Mouse (Mus musculus): ENCODE results near the gene Jhy. TPM values are rescaled to one million over a fixed set of nuclear protein-coding genes. Genes with fewer than 3 reads are reported as not detected.

Jhy gene
- total and polyA plus RNA-seq, 2 experiments from 2014 or later: 0.99 to 1.1 TPM

DNA sequence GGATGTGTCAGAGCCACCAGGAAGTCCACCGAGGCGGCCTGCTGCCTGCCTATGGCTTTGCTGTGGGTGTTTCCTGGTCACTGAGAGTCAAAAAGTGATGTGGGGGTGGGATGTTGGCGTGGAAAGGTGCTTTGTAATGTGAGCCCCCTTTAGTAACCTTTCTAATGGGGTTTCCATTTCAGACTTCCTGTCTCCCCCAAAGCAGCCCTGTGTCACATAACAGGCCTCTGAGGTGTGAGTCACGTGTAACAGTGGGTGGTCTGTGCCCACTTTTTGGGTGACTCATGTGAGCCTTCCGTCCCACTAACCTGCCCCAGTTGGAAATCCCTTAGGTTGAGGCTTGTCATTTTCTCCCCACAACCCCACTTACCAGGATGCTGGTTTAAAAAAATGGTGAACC lies 30.2 kb upstream of the Jhy start:
- 90% methylated on average over 5 of the region's 5 CpGs for WGBS
- no peak for ATAC-seq
- H3K36me3 ChIP-seq (ENCODE audit: insufficient read depth, low read length): no peaks in the 10 kb centered on the region
- H3K27ac ChIP-seq: no peak overlapping the region
- H3K9ac ChIP-seq (replicated peaks; ENCODE audit: low read length): no peak overlapping the region
- no peaks in the 10 kb centered on the region for H3K27me3 ChIP-seq (ENCODE audit: insufficient read depth, low read length)
- no peaks in the 10 kb centered on the region for H3K4me1 ChIP-seq (ENCODE audit: insufficient read depth, low read length)
- DNase-seq (ENCODE audit: low spot score): no peak
- no peak overlapping the region for H3K4me3 ChIP-seq (ENCODE audit: low read length)
- no peak for TF ChIP-seq CTCF (IDR thresholded peaks at IDR 0.05; ENCODE audit: low read depth)
- H3K9me3 ChIP-seq (ENCODE audit: low read length): no peaks in the 10 kb centered on the region
- H3K4me2 ChIP-seq (ENCODE audit: low read depth, low read length): no peak overlapping the region

GRCm38 (mm10) chr9:40991511-40991910 lies 27.6 kb upstream of the Jhy start:
- Histone ChIP-seq H3K27ac (no peak overlapping the region), H3K4me1 (ENCODE audit: insufficient read depth, low read length) (no peaks in the 10 kb centered on the region), H3K36me3 (ENCODE audit: insufficient read depth, low read length) (no peaks in the 10 kb centered on the region), H3K4me2 (ENCODE audit: low read depth, low read length) (no peak overlapping the region), H3K9ac (replicated peaks; ENCODE audit: low read length) (no peak overlapping the region), H3K27me3 (ENCODE audit: insufficient read depth, low read length) (no peaks in the 10 kb centered on the region), H3K9me3 (ENCODE audit: low read length) (no peaks in the 10 kb centered on the region), H3K4me3 (ENCODE audit: low read length) (no peak overlapping the region)
- DNase-seq (ENCODE audit: low spot score) (no peak), ATAC-seq (no peak)
- WGBS: 58% methylated on average over 6 of the region's 6 CpGs
- no peak for TF ChIP-seq CTCF (IDR thresholded peaks at IDR 0.05; ENCODE audit: low read depth)

GRCm38 (mm10) chr9:40989940-40990588 lies 26.1 kb upstream of the Jhy start:
- H3K4me2 ChIP-seq (ENCODE audit: low read depth, low read length): no peak overlapping the region
- ATAC-seq (peak; percentile 79), DNase-seq (ENCODE audit: low spot score) (peak; percentile 89)
- no peak overlapping the region for H3K9ac ChIP-seq (replicated peaks; ENCODE audit: low read length)
- no peaks in the 10 kb centered on the region for H3K27me3 ChIP-seq (ENCODE audit: insufficient read depth, low read length)
- peak; percentile 74 for TF ChIP-seq CTCF (IDR thresholded peaks at IDR 0.05; ENCODE audit: low read depth)
- H3K4me3 ChIP-seq (ENCODE audit: low read length): no peak overlapping the region
- no peaks in the 10 kb centered on the region for H3K4me1 ChIP-seq (ENCODE audit: insufficient read depth, low read length)
- 37% methylated on average over 4 of the region's 4 CpGs for WGBS
- H3K36me3 ChIP-seq (ENCODE audit: insufficient read depth, low read length): no peaks in the 10 kb centered on the region
- 0 out of 2 replicates have a peak overlapping the region, but pooled peaks have one; percentile 2 for H3K27ac ChIP-seq
- H3K9me3 ChIP-seq (ENCODE audit: low read length): no peaks in the 10 kb centered on the region

DNA sequence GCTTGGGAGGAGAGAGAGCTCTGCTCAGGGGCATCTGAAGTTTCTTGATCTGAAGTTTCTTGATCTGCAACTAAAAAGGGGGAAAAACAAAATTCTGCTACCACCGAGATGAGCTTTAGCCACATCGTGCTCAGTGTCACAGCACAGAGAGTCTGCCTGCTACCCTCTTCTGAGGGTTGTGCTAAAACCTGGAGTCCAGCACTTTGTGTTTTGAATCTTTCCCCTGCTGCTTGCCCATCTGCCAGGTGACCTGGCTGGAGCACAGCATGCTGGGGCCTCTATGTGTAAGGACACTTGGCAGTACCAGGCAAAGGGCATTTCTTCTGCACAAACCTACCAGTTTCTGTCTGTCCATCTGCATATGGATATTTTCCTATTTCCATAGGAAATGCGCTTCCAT lies 20.4 kb upstream of the Jhy start:
- no peak overlapping the region for H3K27ac ChIP-seq
- no peaks in the 10 kb centered on the region for H3K9me3 ChIP-seq (ENCODE audit: low read length)
- no peak for ATAC-seq
- H3K9ac ChIP-seq (replicated peaks; ENCODE audit: low read length): no peak overlapping the region
- no peaks in the 10 kb centered on the region for H3K36me3 ChIP-seq (ENCODE audit: insufficient read depth, low read length)
- H3K4me1 ChIP-seq (ENCODE audit: insufficient read depth, low read length): no peaks in the 10 kb centered on the region
- 73% methylated on average over 3 of the region's 3 CpGs for WGBS
- no peaks in the 10 kb centered on the region for H3K27me3 ChIP-seq (ENCODE audit: insufficient read depth, low read length)
- no peak overlapping the region for H3K4me3 ChIP-seq (ENCODE audit: low read length)
- no peak for DNase-seq (ENCODE audit: low spot score)
- TF ChIP-seq CTCF (IDR thresholded peaks at IDR 0.05; ENCODE audit: low read depth): no peak
- no peak overlapping the region for H3K4me2 ChIP-seq (ENCODE audit: low read depth, low read length)

GRCm38 (mm10) chr9:40983758-40984157 lies 19.8 kb upstream of the Jhy start:
- Histone ChIP-seq H3K9ac (replicated peaks; ENCODE audit: low read length) (no peak overlapping the region), H3K9me3 (ENCODE audit: low read length) (no peaks in the 10 kb centered on the region), H3K4me1 (ENCODE audit: insufficient read depth, low read length) (no peaks in the 10 kb centered on the region), H3K27ac (no peak overlapping the region), H3K4me2 (ENCODE audit: low read depth, low read length) (no peak overlapping the region), H3K36me3 (ENCODE audit: insufficient read depth, low read length) (no peaks in the 10 kb centered on the region), H3K27me3 (ENCODE audit: insufficient read depth, low read length) (no peaks in the 10 kb centered on the region), H3K4me3 (ENCODE audit: low read length) (no peak overlapping the region)
- 93% methylated on average over 3 of the region's 3 CpGs for WGBS
- DNase-seq (ENCODE audit: low spot score) (no peak), ATAC-seq (no peak)
- no peak for TF ChIP-seq CTCF (IDR thresholded peaks at IDR 0.05; ENCODE audit: low read depth)

- ATAC-seq (no peak), DNase-seq (ENCODE audit: low spot score) (peak; percentile 78)
- Histone ChIP-seq H3K4me2 (ENCODE audit: low read depth, low read length) (0 out of 2 replicates have a peak overlapping the region, but pooled peaks have one; percentile 8), H3K9me3 (ENCODE audit: low read length) (no peaks in the 10 kb centered on the region), H3K27me3 (ENCODE audit: insufficient read depth, low read length) (no peaks in the 10 kb centered on the region), H3K4me1 (ENCODE audit: insufficient read depth, low read length) (no peaks in the 10 kb centered on the region), H3K36me3 (ENCODE audit: insufficient read depth, low read length) (no peaks in the 10 kb centered on the region), H3K27ac (no peak overlapping the region), H3K9ac (replicated peaks; ENCODE audit: low read length) (no peak overlapping the region), H3K4me3 (ENCODE audit: low read length) (no peak overlapping the region)
- 36% methylated on average over 6 of the region's 6 CpGs for WGBS
- TF ChIP-seq CTCF (IDR thresholded peaks at IDR 0.05; ENCODE audit: low read depth): peak; percentile 83
Measured at GRCm38 (mm10) chr9:40982480-40982879, 18.6 kb upstream of the Jhy start.

GRCm38 (mm10) chr9:40974042-40974801 lies 10.3 kb upstream of the Jhy start:
- ATAC-seq: no peak
- 82% methylated on average over 11 of the region's 11 CpGs for WGBS

More at GRCm38 (mm10) chr9:40974042-40974801, 10.3 kb upstream of the Jhy start:
- Histone ChIP-seq H3K4me1 (ENCODE audit: insufficient read depth, low read length) (no peaks in the 10 kb centered on the region), H3K9me3 (ENCODE audit: low read length) (no peaks in the 10 kb centered on the region), H3K4me3 (ENCODE audit: low read length) (no peak overlapping the region), H3K9ac (replicated peaks; ENCODE audit: low read length) (no peak overlapping the region), H3K27me3 (ENCODE audit: insufficient read depth, low read length) (no peaks in the 10 kb centered on the region), H3K4me2 (ENCODE audit: low read depth, low read length) (no peak overlapping the region), H3K36me3 (ENCODE audit: insufficient read depth, low read length) (no peaks in the 10 kb centered on the region), H3K27ac (no peak overlapping the region)
- TF ChIP-seq CTCF (IDR thresholded peaks at IDR 0.05; ENCODE audit: low read depth): no peak
- no peak for DNase-seq (ENCODE audit: low spot score)

All from hindbrain, postnatal 0 days (tissue).